Mouse (Mus musculus) layer of hippocampus, adult 9-10 months (tissue): ENCODE data around the gene Klf1.

Experiments used
- DNase-seq: peaks from one replicate; pipeline ENCODE4 v3.0.0; 2022; ENCODE audit warnings: low spot score

The Klf1 gene

GRCm38 (mm10) chr8:84935489-84935888 lies 33.8 kb downstream of the Klf1 start:
- no peak for DNase-seq

GRCm38 (mm10) chr8:84936041-84936961 lies 34.6 kb downstream of the Klf1 start:
- no peak for DNase-seq

DNA sequence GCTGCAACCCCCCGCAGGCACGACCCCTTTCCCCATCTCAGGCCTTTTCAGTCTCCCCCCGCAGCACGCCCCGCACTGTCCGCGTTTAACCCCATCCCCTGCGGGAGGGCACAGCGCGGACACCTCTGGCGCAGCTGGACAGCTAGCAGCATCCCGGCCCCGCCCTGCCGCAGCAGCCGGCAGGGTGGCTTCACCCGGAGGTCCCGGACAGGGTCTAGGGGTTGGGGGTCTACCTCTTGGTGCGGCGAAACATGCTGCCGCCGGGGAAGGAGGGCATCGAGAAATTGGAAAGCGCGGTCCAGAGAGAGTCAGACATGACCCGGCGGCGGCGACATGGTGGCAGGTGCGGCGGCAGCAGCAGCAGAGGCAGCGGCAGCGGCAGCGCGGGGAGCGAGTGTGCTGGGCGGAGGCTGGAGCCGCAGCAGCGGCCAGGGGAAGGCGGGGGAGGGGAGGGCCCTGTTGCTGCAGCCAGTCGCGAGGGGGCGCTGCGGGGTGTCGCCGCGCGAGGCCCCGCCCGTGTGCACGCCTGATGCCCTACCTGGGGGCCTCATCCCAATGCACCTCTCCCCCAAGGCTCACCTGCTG lies 35.3 kb downstream of the Klf1 start, which contains the start of gene Mast1:
Mast1 (minus strand) TSS at position 398 of the 585 bp plus-strand sequence.
- DNase-seq = no peak

DNA sequence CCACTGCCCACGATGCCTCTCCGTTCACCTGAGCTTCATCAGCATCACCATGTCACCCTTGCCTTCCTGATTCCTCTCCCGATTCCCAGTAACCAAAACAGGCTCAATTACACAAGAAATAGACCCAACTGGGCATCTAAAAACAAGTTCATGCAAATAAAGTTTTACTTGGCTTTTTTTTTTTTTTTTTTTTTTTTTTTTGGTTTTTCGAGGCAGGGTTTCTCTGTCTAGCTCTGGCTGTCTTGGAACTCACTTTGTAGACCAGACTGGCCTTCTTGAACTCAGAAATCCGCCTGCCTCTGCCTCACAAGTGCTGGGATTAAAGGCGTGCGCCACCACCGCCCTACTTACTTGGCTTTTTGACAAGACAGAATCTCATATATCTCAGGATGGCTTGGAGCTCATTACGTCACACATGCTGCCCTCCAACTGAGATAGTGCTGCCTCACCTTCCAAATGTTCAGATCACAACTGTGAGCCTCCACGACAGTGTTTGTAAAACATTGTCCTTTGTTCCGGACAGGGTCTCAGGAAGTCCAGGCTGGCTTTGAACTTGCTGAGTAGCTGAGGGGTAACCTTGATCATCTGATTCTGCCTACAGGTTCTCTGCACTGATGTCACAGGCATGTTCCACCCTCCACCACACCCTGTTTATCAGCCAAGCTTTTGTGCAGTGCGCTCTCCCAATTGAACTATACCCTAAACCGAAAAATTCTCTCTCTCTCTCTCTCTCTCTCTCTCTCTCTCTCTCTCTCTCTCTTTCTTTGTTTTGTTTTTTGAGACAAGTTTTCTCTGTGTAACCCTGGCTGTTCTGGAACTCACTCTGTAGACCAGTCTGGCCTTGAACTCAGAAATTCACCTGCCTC lies 36.1 kb downstream of the Klf1 start:
- no peak for DNase-seq

- no peak for DNase-seq
Measured at GRCm38 (mm10) chr8:84943699-84944098, 42.0 kb downstream of the Klf1 start.

GRCm38 (mm10) chr8:84944478-84945160 lies 42.9 kb downstream of the Klf1 start:
- DNase-seq = no peak

DNA sequence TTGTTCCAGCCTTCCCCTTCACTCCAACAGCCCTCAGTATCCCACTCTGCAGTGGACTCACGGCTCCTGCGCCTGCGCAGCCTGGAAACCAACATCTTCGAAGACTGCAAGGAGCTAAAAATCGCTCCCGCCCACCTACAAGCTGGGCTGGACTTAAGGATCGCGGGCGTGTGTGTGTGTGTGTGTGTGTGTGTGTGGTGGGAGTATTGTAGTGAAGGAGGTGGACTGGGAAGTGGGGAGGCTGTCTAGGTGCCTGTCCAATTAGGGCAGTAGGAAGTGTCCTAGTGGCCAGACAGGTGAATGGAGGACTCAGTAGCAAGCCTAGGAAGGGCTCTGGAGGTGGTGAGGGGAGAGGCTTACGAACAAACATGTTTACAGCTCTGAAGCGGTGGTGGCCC lies 43.5 kb downstream of the Klf1 start:
- no peak for DNase-seq

- no peak for DNase-seq
Measured at GRCm38 (mm10) chr8:84945633-84946527, 44.2 kb downstream of the Klf1 start.

- no peak for DNase-seq
Measured at GRCm38 (mm10) chr8:84946528-84947240, 45.0 kb downstream of the Klf1 start, which contains the start of gene Rtbdn. Gene Rtbdn (plus strand): TSS chr8:84946991.

- DNase-seq = no peak
Measured at GRCm38 (mm10) chr8:84947241-84947545, 45.5 kb downstream of the Klf1 start.

GRCm38 (mm10) chr8:84949753-84950152 lies 48.0 kb downstream of the Klf1 start:
- DNase-seq = no peak

GRCm38 (mm10) chr8:84952612-84953255 lies 51.0 kb downstream of the Klf1 start:
- DNase-seq = no peak
